Mouse (Mus musculus) bone marrow, adult 2 months (tissue): ENCODE data around the gene Clk1. TPM values are rescaled to one million over a fixed set of nuclear protein-coding genes. Genes with fewer than 3 reads are reported as not detected.
"Not testable (repeated sequence)": the region's sequence is repeated elsewhere in the genome, so short reads cannot be mapped to it uniquely, and the experiment has no call there.

Experiments used
- H3K27ac ChIP-seq: fragments of 200-500 bp; 2 replicates; pipeline ENCODE4 v1.5.1; 2012; ENCODE audit warnings: low read depth, mild to moderate bottlenecking, control low read depth, inconsistent platforms, low read length; ENCODE audit not compliant: control insufficient read depth, poor library complexity, insufficient read depth
- H3K4me1 ChIP-seq: fragments of 200-500 bp; 2 replicates; pipeline ENCODE4 v1.6.1; 2011; ENCODE audit warnings: low read length; ENCODE audit not compliant: control insufficient read depth, insufficient read depth
- H3K4me3 ChIP-seq: fragments of 200-500 bp; replicated peaks from 2 replicates; pipeline ENCODE3; 2011; ENCODE audit warnings: mild to moderate bottlenecking, low read depth, low read length, control low read depth; ENCODE audit not compliant: control insufficient read depth
- CTCF ChIP-seq: fragments of 200-500 bp; IDR thresholded peaks from 2 replicates; pipeline ENCODE4 v1.5.1; 2011; ENCODE audit warnings: low read length, control low read depth; ENCODE audit not compliant: control insufficient read depth, insufficient read depth
- POLR2A ChIP-seq: fragments of 200-500 bp; IDR thresholded peaks from 2 replicates; pipeline ENCODE4 v1.6.1; 2011; ENCODE audit warnings: low read depth, mild to moderate bottlenecking, control low read depth, low read length, borderline replicate concordance; ENCODE audit not compliant: control insufficient read depth
- WGBS: fragments of 180-500 bp; shearing (Covaris S2); methylation state at CpG from one replicate; pipeline ENCODE4 v1.1.7; 2018; 5-methylcytosine and 5-hydroxymethylcytosine counted together
- polyA plus RNA-seq: library from polyadenylated mRNA; stranded (reverse); fragments of >200 nt; gene quantifications from 2 replicates; pipeline ENCODE4 v1.2.4, GENCODE M21; 2011; ENCODE audit warnings: low replicate concordance; ENCODE audit not compliant: missing spikeins, insufficient read depth, insufficient read length

The Clk1 gene
- polyA plus RNA-seq, 1 experiment, result 359 TPM

DNA sequence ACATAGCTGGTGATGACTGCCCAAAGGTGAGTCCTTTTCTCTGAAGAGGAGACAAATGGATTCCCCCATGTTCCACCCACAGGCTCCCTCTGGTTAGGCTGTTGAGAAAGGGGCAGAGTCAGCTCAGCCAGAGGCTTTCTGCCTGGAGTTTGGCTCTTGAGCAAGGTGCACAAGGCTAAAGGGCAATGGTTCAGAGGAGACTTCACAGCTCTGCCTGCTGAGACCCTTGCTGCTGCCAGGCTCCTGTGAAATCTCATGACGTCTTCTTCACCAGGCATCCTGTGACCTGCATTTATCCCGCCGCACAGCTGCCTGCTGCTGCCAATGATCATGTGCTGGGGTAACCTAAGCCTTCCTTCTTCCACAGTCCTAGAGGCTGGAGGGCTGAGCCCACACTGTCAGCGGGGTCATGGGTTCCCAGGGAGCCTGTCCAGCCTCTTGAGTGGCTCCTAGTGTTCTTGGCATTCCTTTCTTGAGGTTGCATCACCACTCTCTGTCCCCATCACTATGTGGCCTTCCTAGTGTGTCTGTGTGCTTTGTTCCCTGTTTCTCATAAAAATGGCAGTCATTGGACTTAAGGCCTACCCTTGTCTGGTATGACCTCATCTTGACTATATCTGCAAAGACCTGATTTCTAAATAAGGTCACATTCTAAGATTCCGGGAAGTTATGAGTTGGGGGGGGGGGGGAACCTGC lies 41.1 kb downstream of the Clk1 start:
- Histone ChIP-seq H3K4me1 (no peaks in the 10 kb centered on the region), H3K4me3 (no peak overlapping the region), H3K27ac (no peak overlapping the region)
- no peak for TF ChIP-seq POLR2A
- 83% methylated on average over 5 of the region's 5 CpGs for WGBS

DNA sequence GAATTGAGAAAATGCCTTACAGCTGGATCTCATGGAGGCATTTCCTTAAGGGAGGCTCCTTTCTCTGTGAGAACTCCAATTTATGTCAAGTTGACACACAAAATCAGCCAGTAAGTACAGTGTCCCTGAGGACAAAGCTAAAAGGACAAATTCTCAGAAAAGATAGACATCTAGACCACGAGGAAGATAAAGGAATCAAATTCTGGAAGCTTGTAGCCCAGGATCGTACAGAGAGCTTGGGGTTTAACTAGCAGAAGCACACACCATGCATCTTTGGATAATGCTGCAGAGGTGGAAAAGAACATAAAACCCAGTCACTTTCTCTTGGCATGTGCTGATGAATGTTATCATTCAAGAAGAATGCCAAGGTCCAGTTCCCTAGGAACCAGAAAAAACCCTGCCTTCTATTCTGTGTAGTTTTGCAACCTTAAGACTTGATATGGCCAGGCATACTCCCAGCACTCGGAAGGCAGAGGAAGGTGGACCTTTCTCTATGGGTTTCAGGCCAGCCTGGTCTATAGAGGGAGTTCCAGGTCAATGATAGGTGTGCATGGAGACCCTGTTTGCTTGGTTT lies 48.2 kb downstream of the Clk1 start:
- H3K27ac ChIP-seq, result no peak overlapping the region
- WGBS, result 72% methylated on average over 3 of the region's 3 CpGs
- no peak for TF ChIP-seq CTCF
- no peak for TF ChIP-seq POLR2A
- H3K4me3 ChIP-seq, result no peak overlapping the region
- H3K4me1 ChIP-seq, result no peaks in the 10 kb centered on the region

DNA sequence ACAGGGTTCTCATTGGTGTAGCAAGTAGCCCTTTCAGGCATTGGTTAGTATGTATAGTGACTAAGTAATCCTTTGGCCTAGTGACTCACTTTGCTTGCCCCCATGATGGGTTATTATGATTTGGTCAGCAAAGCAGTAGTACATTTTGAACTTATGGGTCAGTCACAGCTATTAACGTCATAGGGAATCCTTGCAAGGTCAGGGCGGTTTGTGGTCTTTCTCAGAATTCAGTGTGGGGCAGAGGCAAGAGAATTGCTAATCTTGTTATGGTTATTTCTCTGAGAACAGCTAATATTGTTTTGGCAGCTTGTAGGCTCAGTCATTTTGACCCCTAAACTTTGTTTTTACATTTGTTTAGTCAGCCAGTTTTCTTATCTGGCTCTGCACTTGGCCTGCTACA lies 49.6 kb downstream of the Clk1 start:
- WGBS, result 77% methylated on average over 2 of the region's 2 CpGs
- not testable (repeated sequence) for H3K27ac ChIP-seq, H3K4me3 ChIP-seq, H3K4me1 ChIP-seq

DNA sequence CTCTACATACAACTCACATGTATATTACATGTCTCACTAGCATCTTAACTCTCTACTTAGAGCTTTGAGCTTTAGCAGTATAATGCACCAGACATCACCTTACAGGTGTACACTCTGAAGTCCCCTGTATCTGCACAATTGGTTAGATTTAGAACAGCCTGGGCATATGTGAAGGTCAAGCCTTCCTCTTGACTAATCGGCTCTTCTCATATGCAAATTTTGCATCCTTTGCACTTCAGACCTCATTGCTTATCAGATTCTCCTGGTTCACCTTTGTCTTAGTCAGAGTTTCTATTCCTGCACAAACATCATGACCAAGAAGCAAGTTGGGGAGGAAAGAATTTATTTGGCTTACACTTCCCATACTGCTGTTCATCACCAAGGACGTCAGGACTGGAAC lies 54.1 kb downstream of the Clk1 start:
- 81% methylated on average over 2 of the region's 2 CpGs for WGBS
- Histone ChIP-seq H3K4me3 (no peak overlapping the region), H3K27ac (no peak overlapping the region), H3K4me1 (no peaks in the 10 kb centered on the region)
- no peak for TF ChIP-seq CTCF
- TF ChIP-seq POLR2A, result no peak

DNA sequence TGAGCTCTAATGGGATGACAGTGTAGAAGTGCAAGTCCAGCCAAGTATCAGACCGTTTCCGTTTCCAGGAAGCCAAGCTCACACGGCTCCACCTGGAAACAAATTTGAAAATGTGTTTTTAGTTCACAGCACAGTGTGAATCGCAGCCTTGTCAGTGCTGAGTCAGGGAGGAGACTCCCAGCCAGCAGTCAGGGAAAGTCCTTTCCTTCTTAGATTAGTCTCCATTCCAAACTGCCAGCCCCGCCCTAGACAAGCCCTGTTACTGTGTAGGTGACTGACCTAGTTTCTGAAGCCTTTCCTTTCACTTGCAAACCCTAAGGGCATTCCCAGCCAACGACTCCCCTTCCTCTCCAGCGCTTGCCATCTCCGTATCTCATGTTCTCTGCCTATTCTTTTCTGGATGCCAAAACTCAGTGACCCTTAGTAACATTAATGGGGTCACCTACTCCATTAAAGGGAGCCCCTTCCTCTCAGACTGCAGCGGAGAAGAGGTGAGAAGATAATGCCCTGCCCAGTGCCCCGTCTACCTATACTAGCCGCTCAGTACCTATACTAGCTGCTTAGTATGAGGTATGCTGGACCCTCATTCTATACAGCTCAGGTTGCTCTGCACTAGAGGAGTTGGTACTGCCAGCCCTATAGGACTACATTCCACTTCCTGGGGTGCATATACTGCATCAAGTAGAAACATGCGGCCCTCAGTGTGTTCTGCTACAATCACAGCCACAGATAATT lies 57.0 kb downstream of the Clk1 start:
- Histone ChIP-seq H3K4me1 (no peaks in the 10 kb centered on the region), H3K27ac (no peak overlapping the region), H3K4me3 (no peak overlapping the region)
- WGBS, result 83% methylated on average over 12 of the region's 12 CpGs
- TF ChIP-seq POLR2A, result no peak
- TF ChIP-seq CTCF, result no peak

DNA sequence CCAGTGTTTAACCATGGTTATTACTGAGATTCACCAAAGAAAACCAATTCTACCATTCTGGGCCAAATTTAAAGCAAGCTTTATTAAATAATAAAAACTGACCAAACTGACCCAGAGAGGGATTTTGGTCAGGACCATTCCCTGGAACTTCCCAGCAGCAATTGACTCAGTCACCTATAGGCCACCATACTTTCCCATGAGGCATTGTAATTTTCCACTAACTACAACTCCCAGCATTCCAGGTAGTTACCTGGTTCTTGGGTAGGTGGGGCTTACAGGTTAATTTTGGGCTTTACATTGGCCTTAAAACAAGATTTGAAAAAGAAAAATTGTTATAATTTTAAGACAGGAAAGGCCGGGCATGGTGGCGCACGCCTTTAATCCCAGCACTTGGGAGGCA lies 58.0 kb downstream of the Clk1 start:
- TF ChIP-seq POLR2A, result no peak
- TF ChIP-seq CTCF, result no peak
- WGBS, result 97% methylated on average over 3 of the region's 3 CpGs

DNA sequence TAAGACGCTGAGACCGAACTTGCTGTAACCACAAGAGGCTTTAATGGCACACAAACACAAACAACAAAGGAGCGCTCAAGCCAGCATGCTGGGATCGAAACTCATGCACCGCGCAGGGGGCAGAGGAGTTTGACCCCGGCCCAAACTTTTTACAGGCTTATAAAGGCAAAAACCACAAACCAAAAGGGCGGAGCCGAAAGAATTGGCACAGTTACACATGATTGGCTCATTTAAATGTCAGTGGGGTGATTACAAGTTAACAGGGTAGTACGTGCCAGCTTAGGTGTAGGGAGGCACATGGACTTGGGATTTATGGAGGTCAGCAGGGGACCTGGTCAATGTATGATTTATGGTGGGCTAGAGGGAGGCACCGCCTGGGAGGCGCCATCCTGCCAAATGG lies 59.3 kb downstream of the Clk1 start:
- Histone ChIP-seq H3K4me3 (no peak overlapping the region), H3K4me1 (no peaks in the 10 kb centered on the region), H3K27ac (no peak overlapping the region)
- 90% methylated on average over 12 of the region's 12 CpGs for WGBS
- TF ChIP-seq CTCF, result no peak
- TF ChIP-seq POLR2A, result no peak

More for the DNA sequence above, 58.0 kb downstream of the Clk1 start:
- Histone ChIP-seq H3K4me3 (no peak overlapping the region), H3K27ac (no peak overlapping the region), H3K4me1 (no peaks in the 10 kb centered on the region)

DNA sequence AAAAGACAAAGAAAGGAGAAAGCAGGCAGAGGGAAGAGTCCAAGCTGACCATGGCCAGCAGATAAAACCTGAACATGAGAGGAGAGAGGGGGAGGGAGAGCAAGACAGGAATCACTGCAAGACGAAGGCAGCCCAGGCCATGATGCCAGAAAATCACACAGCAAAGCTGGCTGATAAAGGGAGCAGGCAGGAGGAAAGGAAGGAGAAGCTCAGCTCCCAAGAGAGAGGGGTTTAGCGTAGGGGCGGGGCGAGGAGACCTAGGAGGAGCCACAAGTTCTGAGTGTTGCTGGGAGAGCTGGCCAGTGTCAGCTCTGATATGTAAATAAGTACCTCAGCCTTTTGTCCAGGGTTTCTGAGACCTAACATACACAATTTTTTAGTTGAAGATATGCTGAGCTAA lies 61.6 kb downstream of the Clk1 start:
- Histone ChIP-seq H3K4me3 (no peak overlapping the region), H3K4me1 (no peaks in the 10 kb centered on the region), H3K27ac (no peak overlapping the region)
- TF ChIP-seq CTCF (no peak), POLR2A (no peak)
- WGBS, result 81% methylated on average over 4 of the region's 4 CpGs

Other genes starting within 250 kb of the Clk1 start
- gene Aox4, start 213.7 kb downstream of the Clk1 start, polyA plus RNA-seq, result not detected in 2 replicates
- gene Aox2, start 145.7 kb downstream of the Clk1 start, polyA plus RNA-seq, result not detected in 2 replicates
- 46.8 and 85.4 TPM in 2 replicates for gene Bzw1, start 31.2 kb downstream of the Clk1 start, polyA plus RNA-seq
- gene Nif3l1, start 21.1 kb upstream of the Clk1 start, polyA plus RNA-seq, result 6.0 and 10.0 TPM in 2 replicates
- 14.3 and 50.2 TPM in 2 replicates for gene Ppil3, start 21.4 kb upstream of the Clk1 start, polyA plus RNA-seq
- gene Orc2, start 81.0 kb upstream of the Clk1 start, polyA plus RNA-seq, result 22.4 and 22.6 TPM in 2 replicates
- gene Fam126b, start 162.3 kb upstream of the Clk1 start, polyA plus RNA-seq, result 4.0 and 6.3 TPM in 2 replicates
- 82.6 and 93.1 TPM in 2 replicates for gene Ndufb3, start 162.3 kb upstream of the Clk1 start, polyA plus RNA-seq